Mouse (Mus musculus): Measurements from ENCODE around the gene Atpaf2.

DNA sequence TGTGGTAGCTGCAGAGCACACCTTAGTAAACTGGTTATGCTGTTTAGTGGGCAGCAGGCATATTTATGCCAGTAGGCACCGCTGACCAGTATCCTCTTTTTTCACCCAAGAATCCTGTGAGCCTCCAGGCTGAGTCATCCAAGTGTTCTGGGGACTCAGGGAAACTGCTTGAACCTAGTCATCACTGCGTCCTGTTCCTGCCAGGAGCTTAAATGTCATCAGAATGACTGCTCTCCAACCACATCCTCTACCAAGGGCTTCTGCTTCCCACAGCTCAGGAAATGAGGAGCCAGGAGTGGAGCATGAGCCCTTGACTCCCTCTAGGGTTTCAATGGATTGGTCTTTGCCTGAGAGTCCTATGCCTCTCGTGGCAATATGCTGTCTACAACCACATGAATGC lies 18.4 kb upstream of the Atpaf2 start:
- no peak for TF ChIP-seq CTCF (IDR thresholded peaks at IDR 0.05; ENCODE audit: low read depth)
- TF ChIP-seq EP300 (optimal IDR thresholded peaks at IDR 0.05): no peak
